Mouse (Mus musculus) neural tube, embryonic 14.5 days (tissue): ENCODE measurements at regions not wholly inside any gene's neighbourhood (a gene's known extent, or its start where the extent isn't known, plus 50 kb on each side); places are given as distances from the start of the nearest gene placed in this dataset.
A peak's percentile ranks its signal among the peaks of the same experiment; 100 is the strongest.

Experiments
- ATAC-seq: fragments of 200-750 bp; cut with Nextera tagmentation; 2 replicates; pipeline ENCODE4 v1.8.0; 2017; ENCODE audit warnings: low read depth, mild to moderate bottlenecking, moderate TSS enrichment, moderate library complexity
- H3K27ac ChIP-seq: fragments of 300-500 bp; sonication (generic); 2 replicates; pipeline ENCODE4 v1.5.1; 2014; ENCODE audit warnings: low read depth, mild to moderate bottlenecking, control low read depth, low read length, moderate library complexity, mixed read lengths
- H3K27me3 ChIP-seq: fragments of 300-500 bp; sonication (generic); 2 replicates; pipeline ENCODE4 v1.6.1; 2014; ENCODE audit warnings: low read length; ENCODE audit not compliant: control insufficient read depth, insufficient read depth
- H3K36me3 ChIP-seq: fragments of 300-500 bp; sonication (generic); 2 replicates; pipeline ENCODE4 v1.6.1; 2014; ENCODE audit warnings: low read length, mixed read lengths; ENCODE audit not compliant: control insufficient read depth, insufficient read depth
- H3K4me1 ChIP-seq: fragments of 300-500 bp; sonication (generic); 2 replicates; pipeline ENCODE4 v1.6.1; 2014; ENCODE audit warnings: low read length; ENCODE audit not compliant: control insufficient read depth, insufficient read depth
- H3K4me2 ChIP-seq: fragments of 300-500 bp; sonication (generic); 2 replicates; pipeline ENCODE4 v1.6.1; 2014; ENCODE audit warnings: mild to moderate bottlenecking, low read depth, low read length, control low read depth
- H3K4me3 ChIP-seq: fragments of 300-500 bp; sonication (generic); 2 replicates; pipeline ENCODE4 v1.5.1; 2014; ENCODE audit warnings: low read depth, low read length, control low read depth, mixed read lengths
- H3K9ac ChIP-seq: fragments of 300-500 bp; sonication (generic); replicated peaks from 2 replicates; pipeline ENCODE4 v1.6.1; 2014; ENCODE audit warnings: low read depth, mild to moderate bottlenecking, control low read depth, low read length, mixed read lengths
- H3K9me3 ChIP-seq: fragments of 300-500 bp; sonication (generic); 2 replicates; pipeline ENCODE4 v1.6.1; 2016; ENCODE audit warnings: low read length; ENCODE audit not compliant: control insufficient read depth
- WGBS: fragments of 180-500 bp; shearing (Covaris S2); extraction: QIAGEN DNeasy Blood & Tissue Kit; methylation state at CpG from one replicate; pipeline ENCODE4 v1.1.7; 2014; 5-methylcytosine and 5-hydroxymethylcytosine counted together

GRCm38 (mm10) chr7:116674199-116675019 is 170.2 kb downstream of the Nucb2 start:
- no peak overlapping the region for H3K4me3 ChIP-seq
- no peak overlapping the region for H3K4me2 ChIP-seq
- H3K4me1 ChIP-seq, result no peaks in the 10 kb centered on the region
- H3K9me3 ChIP-seq, result no peaks in the 10 kb centered on the region
- no peak for ATAC-seq
- H3K27me3 ChIP-seq, result no peaks in the 10 kb centered on the region
- no peak overlapping the region for H3K9ac ChIP-seq
- 60% methylated on average over 16 of the region's 16 CpGs for WGBS
- H3K27ac ChIP-seq, result no peak overlapping the region
- H3K36me3 ChIP-seq, result no peaks in the 10 kb centered on the region

GRCm38 (mm10) chr7:116676696-116677095 is 172.5 kb downstream of the Nucb2 start:
- no peak overlapping the region for H3K4me2 ChIP-seq
- WGBS, result 88% methylated on average over 1 of the region's 1 CpGs
- H3K4me3 ChIP-seq, result no peak overlapping the region
- H3K9ac ChIP-seq, result no peak overlapping the region
- peaks cover 10% of the 10 kb centered on the region; the same call in 1 of the 2 replicates for H3K4me1 ChIP-seq
- H3K9me3 ChIP-seq, result no peaks in the 10 kb centered on the region
- H3K36me3 ChIP-seq, result no peaks in the 10 kb centered on the region
- no peaks in the 10 kb centered on the region for H3K27me3 ChIP-seq
- no peak for ATAC-seq
- no peak overlapping the region for H3K27ac ChIP-seq

GRCm38 (mm10) chr7:116679195-116679594 is 175.0 kb downstream of the Nucb2 start:
- Histone ChIP-seq H3K9ac (no peak overlapping the region), H3K36me3 (no peaks in the 10 kb centered on the region), H3K9me3 (no peaks in the 10 kb centered on the region), H3K4me3 (no peak overlapping the region), H3K4me1 (peaks cover 14% of the 10 kb centered on the region; the same call in 1 of the 2 replicates), H3K4me2 (no peak overlapping the region), H3K27ac (no peak overlapping the region), H3K27me3 (no peaks in the 10 kb centered on the region)
- WGBS, result 86% methylated on average over 4 of the region's 4 CpGs
- no peak for ATAC-seq

GRCm38 (mm10) chr7:116680523-116680922 is 176.4 kb downstream of the Nucb2 start:
- Histone ChIP-seq H3K27ac (no peak overlapping the region), H3K4me1 (peaks cover 14% of the 10 kb centered on the region; the same call in 1 of the 2 replicates), H3K9ac (no peak overlapping the region), H3K4me2 (no peak overlapping the region), H3K9me3 (no peaks in the 10 kb centered on the region), H3K27me3 (no peaks in the 10 kb centered on the region), H3K36me3 (no peaks in the 10 kb centered on the region), H3K4me3 (no peak overlapping the region)
- no peak for ATAC-seq
- WGBS, result 77% methylated on average over 3 of the region's 3 CpGs

DNA sequence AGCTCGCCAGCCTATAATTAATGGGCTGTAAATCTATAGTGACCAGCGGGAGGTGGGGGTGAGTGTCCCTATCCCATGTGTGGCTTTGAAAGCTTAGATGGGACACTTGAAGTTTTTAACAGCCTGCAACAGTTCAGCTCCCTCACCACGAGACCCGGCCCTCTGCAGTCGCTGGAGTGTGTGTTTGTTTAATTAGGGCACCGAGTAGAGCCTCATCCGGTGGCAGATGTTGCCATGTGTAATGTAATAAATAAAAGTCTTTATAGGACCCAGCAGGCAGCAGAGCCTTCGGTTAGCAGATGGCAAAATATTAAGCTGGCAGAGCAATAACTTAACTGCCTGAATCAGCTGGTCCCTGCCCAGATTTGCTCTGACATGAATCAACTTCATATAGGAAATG is 177.1 kb downstream of the Nucb2 start:
- Histone ChIP-seq H3K27me3 (no peaks in the 10 kb centered on the region), H3K27ac (no peak overlapping the region), H3K36me3 (no peaks in the 10 kb centered on the region), H3K9ac (no peak overlapping the region), H3K4me1 (peaks cover 14% of the 10 kb centered on the region; the same call in 1 of the 2 replicates), H3K4me2 (no peak overlapping the region), H3K9me3 (no peaks in the 10 kb centered on the region), H3K4me3 (no peak overlapping the region)
- ATAC-seq, result peak; percentile 89
- WGBS, result 9% methylated on average over 8 of the region's 8 CpGs

- Histone ChIP-seq H3K4me1 (peaks cover 3% of the 10 kb centered on the region; the same call in 1 of the 2 replicates), H3K27me3 (no peaks in the 10 kb centered on the region), H3K9me3 (no peaks in the 10 kb centered on the region; the same call in 1 of the 2 replicates), H3K36me3 (no peaks in the 10 kb centered on the region), H3K9ac (no peak overlapping the region), H3K4me2 (no peak overlapping the region), H3K27ac (no peak overlapping the region), H3K4me3 (no peak overlapping the region)
- 73% methylated on average over 2 of the region's 2 CpGs for WGBS
- ATAC-seq, result no peak
Measured at GRCm38 (mm10) chr7:116700409-116700808, 196.2 kb downstream of the Nucb2 start.

DNA sequence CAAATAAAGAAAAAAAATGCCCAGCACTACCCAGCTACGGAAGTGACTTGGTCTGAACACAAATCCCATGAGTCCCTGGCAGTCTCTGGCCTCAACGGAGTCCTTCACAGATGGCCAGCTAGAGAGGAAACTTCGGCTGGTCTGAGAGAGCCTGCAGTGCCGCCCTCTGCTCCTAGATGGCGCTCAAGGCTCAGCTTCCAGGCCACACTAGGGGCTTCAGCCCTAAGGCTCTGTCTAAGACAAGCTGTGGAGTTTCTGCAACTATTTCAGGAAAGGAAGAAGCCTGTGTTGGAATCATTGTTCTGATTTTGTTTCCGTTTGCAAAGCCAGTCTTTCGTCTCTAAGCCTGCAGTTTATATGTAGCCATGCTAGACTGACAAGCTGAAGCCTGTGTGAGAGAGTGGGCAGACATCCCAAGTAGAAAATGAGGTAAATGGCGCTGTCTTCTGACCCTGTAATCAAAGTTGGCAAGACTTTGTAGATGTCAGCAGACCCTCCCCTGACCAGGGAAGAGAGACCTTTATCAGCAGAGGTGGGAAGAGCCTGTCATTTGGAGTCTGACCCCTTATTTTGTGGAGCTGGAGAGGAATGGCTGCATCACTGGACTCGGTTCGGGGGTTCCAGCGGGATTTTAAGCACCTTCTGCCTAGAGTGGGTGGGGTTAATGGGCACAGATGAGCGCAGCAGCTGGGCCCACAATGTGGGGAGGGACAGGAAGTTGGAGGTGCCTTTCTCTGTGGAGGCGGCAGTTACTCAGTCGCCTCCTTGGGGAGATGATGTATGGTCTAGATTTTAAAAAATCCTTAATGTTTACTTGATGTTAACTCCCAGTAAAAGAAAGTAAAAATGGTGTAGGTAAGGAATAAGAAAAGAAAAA is 197.5 kb downstream of the Nucb2 start:
- WGBS, result 41% methylated on average over 14 of the region's 14 CpGs

DNA sequence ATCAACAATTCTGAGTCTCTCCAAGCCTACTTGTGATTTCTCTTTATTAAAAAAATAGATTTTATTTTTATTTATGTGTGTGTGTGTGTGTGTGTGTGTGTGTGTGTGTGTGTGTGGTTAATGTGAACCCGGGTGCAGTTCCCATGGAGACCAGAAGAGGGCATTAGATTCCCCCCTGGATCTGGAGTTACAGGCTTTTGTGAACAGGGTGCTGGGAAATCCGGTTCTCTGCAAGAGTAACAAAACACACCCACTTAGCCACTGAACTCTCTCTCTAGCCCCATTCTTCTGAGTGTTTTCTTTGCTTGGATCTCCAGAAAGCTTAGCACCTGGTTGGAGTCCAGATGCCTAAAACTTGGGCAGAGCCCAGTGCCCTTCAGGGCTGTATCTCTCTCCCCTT is 198.4 kb downstream of the Nucb2 start:
- H3K27ac ChIP-seq, result no peak overlapping the region
- no peaks in the 10 kb centered on the region for H3K27me3 ChIP-seq
- no peak overlapping the region for H3K4me2 ChIP-seq
- H3K36me3 ChIP-seq, result no peaks in the 10 kb centered on the region
- H3K4me1 ChIP-seq, result peaks cover 3% of the 10 kb centered on the region; the same call in 1 of the 2 replicates
- no peak overlapping the region for H3K9ac ChIP-seq
- H3K9me3 ChIP-seq, result no peaks in the 10 kb centered on the region; the same call in 1 of the 2 replicates
- no peak for ATAC-seq
- WGBS, result 82% methylated on average over 2 of the region's 2 CpGs
- no peak overlapping the region for H3K4me3 ChIP-seq

More for the DNA sequence above, 197.5 kb downstream of the Nucb2 start:
- no peaks in the 10 kb centered on the region for H3K27me3 ChIP-seq
- ATAC-seq, result peak; percentile 79
- no peak overlapping the region for H3K27ac ChIP-seq
- peaks cover 3% of the 10 kb centered on the region; the same call in 1 of the 2 replicates for H3K4me1 ChIP-seq
- no peak overlapping the region for H3K4me3 ChIP-seq
- no peaks in the 10 kb centered on the region for H3K36me3 ChIP-seq
- no peak overlapping the region for H3K9ac ChIP-seq
- H3K4me2 ChIP-seq, result no peak overlapping the region
- no peaks in the 10 kb centered on the region; the same call in 1 of the 2 replicates for H3K9me3 ChIP-seq

- no peak overlapping the region for H3K9ac ChIP-seq
- H3K27me3 ChIP-seq, result no peaks in the 10 kb centered on the region
- H3K9me3 ChIP-seq, result no peaks in the 10 kb centered on the region
- WGBS, result 89% methylated on average over 2 of the region's 2 CpGs
- no peak for ATAC-seq
- no peak overlapping the region for H3K4me3 ChIP-seq
- no peak overlapping the region for H3K27ac ChIP-seq
- no peaks in the 10 kb centered on the region for H3K4me1 ChIP-seq
- H3K4me2 ChIP-seq, result no peak overlapping the region
- no peaks in the 10 kb centered on the region for H3K36me3 ChIP-seq
Measured at GRCm38 (mm10) chr7:116711541-116711940, 207.4 kb downstream of the Nucb2 start.
